Comparison of ENCODE assay signal across 24 mouse cellular contexts in the genomic region with DNA sequence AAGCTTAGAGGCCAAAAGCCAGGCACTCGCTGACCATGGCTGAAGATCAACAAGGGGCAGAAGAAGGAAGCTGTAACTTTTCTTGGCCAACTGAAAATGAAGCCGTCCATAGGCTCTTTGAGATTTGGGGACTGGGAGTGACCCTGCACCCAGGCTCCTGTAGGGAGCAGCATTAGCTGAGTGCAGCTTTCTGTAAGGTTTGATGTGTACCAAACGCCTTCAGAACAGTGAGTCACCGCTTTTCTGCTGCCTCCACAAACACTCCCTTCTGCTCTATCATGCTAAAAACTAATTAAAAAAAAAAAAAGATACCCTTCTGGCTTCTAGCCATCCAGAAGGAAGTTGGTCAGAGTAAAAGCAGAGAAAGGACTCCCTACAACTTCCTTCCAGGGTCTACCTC. TPM values are rescaled to one million over a fixed set of nuclear protein-coding genes. Genes with fewer than 3 reads are reported as not detected.
DNase-seq lines count a peak whose midpoint lies in the region; ATAC-seq lines count a peak whose summit lies in the region.
"Had no signal": no experiment of that assay in that cellular context is flagged by ENCODE, and none has a peak within 500 bp of the region (broad histone marks: within the 10 kb centered on the region; RNA-seq: fewer than 3 reads in every experiment).

No protein-coding gene starts in this region.

- 0 out of 2 replicates have a peak overlapping the region, but pooled peaks have one; percentile 5 for H3K27ac ChIP-seq in neural tube, embryonic 13.5 days (replicated peaks)
- H3K27ac ChIP-seq in neural tube, embryonic 15.5 days (replicated peaks), result no peak overlapping the region
- H3K27ac ChIP-seq in stomach, embryonic 16.5 days (ENCODE audit: low read length), result no peak overlapping the region
- H3K27ac ChIP-seq: embryonic facial prominence, embryonic 12.5 days; forebrain, embryonic 15.5 days; hindbrain, embryonic 14.5 days; intestine, embryonic 15.5 days; limb, embryonic 15.5 days; neural tube, embryonic 12.5 days had no signal

- H3K36me3 ChIP-seq in neural tube, embryonic 13.5 days, result no peaks in the 10 kb centered on the region
- no peaks in the 10 kb centered on the region for H3K36me3 ChIP-seq in neural tube, embryonic 15.5 days
- H3K36me3 ChIP-seq in stomach, embryonic 16.5 days (ENCODE audit: control insufficient read depth, insufficient read depth, low read length), result no peaks in the 10 kb centered on the region
- H3K36me3 ChIP-seq: embryonic facial prominence, embryonic 12.5 days; forebrain, embryonic 15.5 days; intestine, embryonic 15.5 days; limb, embryonic 15.5 days; neural tube, embryonic 12.5 days had no signal

- ATAC-seq in neural tube, embryonic 13.5 days (ENCODE audit: low read depth), result no peak
- no peak for ATAC-seq in neural tube, embryonic 15.5 days (ENCODE audit: low FRiP score)
- ATAC-seq in stomach, embryonic 16.5 days (ENCODE audit: insufficient read depth, low FRiP score), result peak; percentile 73; the same call in 1 of the 2 replicates
- ATAC-seq in megakaryocyte, adult 5-6 weeks (ENCODE audit: poor library complexity, severe bottlenecking), result no peak
- ATAC-seq: forebrain, embryonic 15.5 days; intestine, embryonic 15.5 days had no signal

- no peak overlapping the region for H3K4me3 ChIP-seq in neural tube, embryonic 13.5 days
- H3K4me3 ChIP-seq in neural tube, embryonic 15.5 days (replicated peaks), result no peak overlapping the region
- no peak overlapping the region for H3K4me3 ChIP-seq in stomach, embryonic 16.5 days (replicated peaks; ENCODE audit: low read length)
- H3K4me3 ChIP-seq: embryonic facial prominence, embryonic 12.5 days; forebrain, embryonic 15.5 days; intestine, embryonic 15.5 days; limb, embryonic 15.5 days; neural tube, embryonic 12.5 days had no signal

- no peaks in the 10 kb centered on the region for H3K4me1 ChIP-seq in neural tube, embryonic 13.5 days (replicated peaks)
- H3K4me1 ChIP-seq in neural tube, embryonic 15.5 days, result no peaks in the 10 kb centered on the region
- no peaks in the 10 kb centered on the region for H3K4me1 ChIP-seq in stomach, embryonic 16.5 days (ENCODE audit: control insufficient read depth, insufficient read depth, low read length)
- H3K4me1 ChIP-seq: embryonic facial prominence, embryonic 12.5 days; forebrain, embryonic 15.5 days; intestine, embryonic 15.5 days; limb, embryonic 15.5 days; neural tube, embryonic 12.5 days had no signal

- H3K4me2 ChIP-seq in neural tube, embryonic 13.5 days, result no peak overlapping the region
- no peak overlapping the region for H3K4me2 ChIP-seq in neural tube, embryonic 15.5 days
- no peak overlapping the region for H3K4me2 ChIP-seq in stomach, embryonic 16.5 days (ENCODE audit: low read depth, low read length)
- H3K4me2 ChIP-seq: embryonic facial prominence, embryonic 12.5 days; forebrain, embryonic 15.5 days; hindbrain, embryonic 14.5 days; intestine, embryonic 15.5 days; limb, embryonic 15.5 days; neural tube, embryonic 12.5 days had no signal

- WGBS in neural tube, embryonic 13.5 days, result 75% methylated on average over 4 of the region's 4 CpGs
- 82% methylated on average over 4 of the region's 4 CpGs for WGBS in neural tube, embryonic 15.5 days
- WGBS in stomach, embryonic 16.5 days, result 40% methylated on average over 4 of the region's 4 CpGs

- no peaks in the 10 kb centered on the region for H3K27me3 ChIP-seq in neural tube, embryonic 13.5 days
- no peaks in the 10 kb centered on the region for H3K27me3 ChIP-seq in neural tube, embryonic 15.5 days (replicated peaks)
- H3K27me3 ChIP-seq in stomach, embryonic 16.5 days (ENCODE audit: control insufficient read depth, insufficient read depth, low read length), result no peaks in the 10 kb centered on the region
- H3K27me3 ChIP-seq: embryonic facial prominence, embryonic 12.5 days; forebrain, embryonic 15.5 days; intestine, embryonic 15.5 days; limb, embryonic 15.5 days; neural tube, embryonic 12.5 days had no signal

- H3K9me3 ChIP-seq in neural tube, embryonic 13.5 days, result 0 out of 2 replicates have a peak, but pooled peaks cover 4% of the 10 kb centered on the region
- no peaks in the 10 kb centered on the region for H3K9me3 ChIP-seq in neural tube, embryonic 15.5 days (replicated peaks)
- no peaks in the 10 kb centered on the region for H3K9me3 ChIP-seq in stomach, embryonic 16.5 days (replicated peaks; ENCODE audit: control insufficient read depth, low read length)
- H3K9me3 ChIP-seq: embryonic facial prominence, embryonic 12.5 days; forebrain, embryonic 15.5 days; intestine, embryonic 15.5 days; limb, embryonic 15.5 days; neural tube, embryonic 12.5 days had no signal

- no peak overlapping the region for H3K9ac ChIP-seq in neural tube, embryonic 13.5 days
- H3K9ac ChIP-seq in neural tube, embryonic 15.5 days (replicated peaks), result no peak overlapping the region
- H3K9ac ChIP-seq in stomach, embryonic 16.5 days (ENCODE audit: low read length), result no peak overlapping the region
- H3K9ac ChIP-seq: embryonic facial prominence, embryonic 12.5 days; forebrain, embryonic 15.5 days; hindbrain, embryonic 14.5 days; intestine, embryonic 15.5 days; limb, embryonic 15.5 days; neural tube, embryonic 12.5 days had no signal

- peak; percentile 30 to 33 for DNase-seq in frontal cortex, postnatal 36 days (ENCODE audit: low spot score in 2 of 2)
- DNase-seq in layer of hippocampus, adult 9-11 months, result peak; percentile 63
- no peak for DNase-seq in heart, adult 18-20 months
- DNase-seq in gastrocnemius, adult 18-20 months (ENCODE audit: low spot score), result no peak
- DNase-seq: cerebellum, adult 18-20 months; gastrocnemius, postnatal 25 days; lung, postnatal 10 days; thymus, postnatal 36 days had no signal

RNA-seq across cellular contexts. Expression of a gene that starts 34.4 kb away (rescaled TPM):
- polyA plus RNA-seq in neural tube, embryonic 13.5 days (2015; fragmentation: Nextera tagmentation; extraction: Ambion mirVana), result 8.5 and 10.3 TPM in 2 replicates
- 4.9 and 6.9 TPM in 2 replicates for polyA plus RNA-seq in neural tube, embryonic 15.5 days (2015; fragmentation: Nextera tagmentation; extraction: Ambion mirVana)
- polyA plus RNA-seq in stomach, embryonic 16.5 days (2015; fragmentation: Nextera tagmentation; extraction: Ambion mirVana), result not detected in 2 replicates
- not detected in 2 replicates for total RNA-seq in megakaryocyte, adult 5-6 weeks (2015)
- not detected in 2 replicates for total RNA-seq in megakaryocyte, adult 5-6 weeks (2017)
- total RNA-seq in heart, adult 18-20 months (2021), result not detected
- total RNA-seq in gastrocnemius, adult 18-20 months (2021), result not detected
- total RNA-seq: adrenal gland, adult 18-20 months; gastrocnemius, postnatal 25 days; MEL had no signal
- polyA plus RNA-seq: heart, postnatal 0 days; kidney, embryonic 14.5 days; limb, embryonic 15.5 days; liver, embryonic 16.5 days; spleen, adult 2 months had no signal

RNA-seq across cellular contexts. Expression of a gene that starts 34.5 kb away (rescaled TPM):
- polyA plus RNA-seq in neural tube, embryonic 13.5 days (2015; fragmentation: Nextera tagmentation; extraction: Ambion mirVana), result 2.4 and 3.8 TPM in 2 replicates
- polyA plus RNA-seq in neural tube, embryonic 15.5 days (2015; fragmentation: Nextera tagmentation; extraction: Ambion mirVana), result 2.0 and 3.2 TPM in 2 replicates
- 0.90 and 1.3 TPM in 2 replicates for polyA plus RNA-seq in stomach, embryonic 16.5 days (2015; fragmentation: Nextera tagmentation; extraction: Ambion mirVana)
- not detected in 2 replicates for total RNA-seq in megakaryocyte, adult 5-6 weeks (2015)
- not detected in 2 replicates for total RNA-seq in megakaryocyte, adult 5-6 weeks (2017)
- under 1 TPM in 1 of 2 experiments, not detected in 1; 0.40 TPM for total RNA-seq in heart, adult 18-20 months (2021)
- total RNA-seq in gastrocnemius, adult 18-20 months (2021), result 10 to 100 TPM in 1 of 2 experiments, 1 to 10 TPM in 1; 9.9 to 29.8 TPM
- total RNA-seq: MEL had no signal
- polyA plus RNA-seq: heart, postnatal 0 days; liver, embryonic 16.5 days; spleen, adult 2 months had no signal

Comparison
In these comparisons a context has a peak if more than half of its experiments do, and no peak if none do; other contexts are left out.
1. DNase-seq: peak in frontal cortex, postnatal 36 days (2 of 2) and layer of hippocampus, adult 9-11 months (single experiment); none in heart, adult 18-20 months (0 of 2) and gastrocnemius, adult 18-20 months (single experiment).
2. RNA of a gene that starts 34.5 kb away (total RNA-seq): 9.9 to 29.8 TPM in gastrocnemius, adult 18-20 months; 0.40 TPM in heart, adult 18-20 months and not detected in megakaryocyte, adult 5-6 weeks; every median in the first group is over 4 times any median in the second.